Mouse (Mus musculus): ENCODE measurements at regions not wholly inside any gene's neighbourhood (a gene's known extent, or its start where the extent isn't known, plus 50 kb on each side); places are given as distances from the start of the nearest gene placed in this dataset.

DNA sequence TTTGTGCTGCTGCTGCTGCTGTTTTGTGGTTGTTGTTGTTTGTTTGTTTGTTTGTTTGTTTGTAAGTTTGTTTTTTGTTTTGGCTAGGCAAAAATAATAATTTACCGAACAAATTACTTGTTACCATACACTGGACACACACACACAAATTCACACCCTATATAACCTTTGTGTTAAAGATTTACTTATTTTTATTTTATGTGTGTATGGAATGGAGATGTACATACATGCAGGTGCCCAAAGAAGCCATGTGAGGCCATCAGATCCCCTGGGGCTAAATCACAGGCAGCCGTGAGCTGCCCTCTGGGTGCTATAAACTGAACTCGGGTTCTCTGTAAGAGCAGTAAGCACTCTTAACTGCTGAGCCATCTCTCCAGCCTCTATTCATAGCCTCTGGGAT lies 56.0 kb downstream of the Pttg1 start:
- intact Hi-C loops (cut with DNase I): no loop called here
- DNase-seq (ENCODE audit: low spot score): no peak

DNA sequence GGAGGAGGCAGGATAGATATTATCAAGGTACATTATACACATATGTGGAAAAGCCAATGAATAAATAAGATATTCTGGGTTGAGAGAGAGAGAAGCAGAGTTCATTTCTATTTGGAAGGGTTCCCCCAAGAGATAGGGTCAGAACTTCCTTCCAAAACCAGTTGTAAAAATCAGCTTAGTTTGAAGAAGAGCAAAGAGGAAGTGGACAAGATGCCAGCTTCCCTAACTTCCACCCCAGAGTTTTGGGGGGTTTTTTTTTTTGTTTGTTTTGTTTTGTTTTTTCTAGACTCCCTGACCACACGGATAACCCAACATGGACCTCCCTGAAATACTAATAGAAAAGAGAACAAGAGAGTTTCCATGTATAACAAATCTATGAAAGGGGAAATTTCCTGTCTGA lies 57.7 kb downstream of the Pttg1 start:
- intact Hi-C loops (cut with DNase I): no loop called here
- no peak for DNase-seq (ENCODE audit: low spot score)

DNA sequence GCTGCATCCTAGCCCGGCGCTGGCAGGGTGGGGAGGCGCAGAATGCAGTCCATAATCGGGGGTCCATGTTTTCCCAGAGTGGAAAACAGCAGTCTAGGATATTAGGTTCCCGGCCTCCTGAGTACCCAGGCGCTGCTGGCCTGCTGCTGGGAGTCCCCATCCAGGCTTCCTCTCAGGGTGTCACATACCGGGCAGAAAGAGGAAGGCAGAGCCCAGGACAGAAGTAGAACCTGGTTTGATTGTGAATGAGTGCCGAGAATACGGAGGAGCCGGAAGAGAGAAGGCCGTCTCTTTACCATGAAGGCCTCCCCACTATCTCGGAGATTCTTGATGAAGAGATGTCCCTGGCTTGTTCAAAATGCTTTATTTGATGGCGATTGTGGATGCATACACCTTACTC lies 64.2 kb downstream of the Pttg1 start:
- DNase-seq (ENCODE audit: low spot score): no peak

DNA sequence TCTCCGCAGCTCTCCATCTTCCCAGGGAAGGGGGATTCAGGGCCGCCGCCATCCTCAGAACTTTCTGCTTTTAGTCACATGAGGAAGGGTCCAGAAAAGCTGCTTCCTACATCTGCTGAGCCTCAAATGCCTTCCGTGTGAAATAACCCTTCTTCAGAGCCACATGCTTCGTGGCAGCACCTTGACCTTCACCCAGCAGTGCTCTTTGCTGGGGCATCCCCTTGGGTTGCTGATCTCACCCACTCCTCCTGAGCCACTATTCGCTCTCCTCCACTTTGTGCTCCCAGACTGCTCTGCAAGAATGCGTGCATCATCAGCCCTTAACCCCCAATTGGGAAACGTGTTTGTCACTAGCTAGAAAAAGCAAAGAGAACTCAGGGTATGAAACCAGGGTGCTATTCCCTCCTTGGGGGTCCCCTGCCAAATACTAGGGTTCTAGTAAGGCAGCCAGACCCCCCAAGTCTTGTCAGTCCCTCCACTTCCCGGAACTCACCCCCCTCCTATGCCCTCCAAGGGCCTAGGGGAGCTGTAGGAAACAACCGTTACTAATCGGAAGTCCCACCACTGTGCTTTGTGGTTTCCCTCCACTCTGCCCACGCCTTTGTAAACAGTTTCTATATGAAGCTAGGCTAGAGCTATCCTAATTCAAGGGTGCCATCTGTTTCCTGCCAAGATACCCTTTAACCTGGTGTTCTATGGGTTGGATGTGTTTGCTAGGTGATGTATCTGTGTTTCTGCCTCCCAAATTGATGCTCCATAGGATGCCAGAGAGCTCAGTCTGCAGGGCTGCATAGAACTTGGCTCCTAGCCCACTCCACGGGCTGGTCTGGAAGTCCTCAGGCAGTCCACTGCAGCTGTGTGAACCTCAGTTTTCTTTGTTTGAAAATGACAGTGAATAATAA lies 67.4 kb downstream of the Pttg1 start:
- intact Hi-C loops (cut with DNase I): no loop called here
- DNase-seq (ENCODE audit: low spot score): no peak

More for the DNA sequence above, 64.2 kb downstream of the Pttg1 start:
- intact Hi-C loops (cut with DNase I): no loop called here

DNA sequence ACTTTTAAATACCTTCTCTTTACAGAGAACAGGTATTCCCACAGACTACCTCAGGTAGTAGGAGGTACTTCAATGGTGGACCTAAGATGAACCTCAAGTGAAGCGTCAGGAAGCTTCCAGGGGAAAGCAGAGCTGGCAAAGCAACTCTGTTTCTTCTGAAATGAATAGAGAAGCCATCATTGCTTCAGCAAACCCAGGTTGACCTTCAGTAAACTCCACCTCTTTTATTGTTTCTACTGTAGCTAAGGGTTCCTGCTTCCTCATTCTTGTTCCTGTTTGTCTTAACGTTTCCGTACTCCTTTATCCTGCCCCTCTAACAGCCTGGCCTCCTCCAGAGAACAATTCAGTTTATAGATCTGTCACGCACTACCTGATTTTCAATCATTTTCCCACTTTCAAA lies 72.4 kb downstream of the Pttg1 start:
- intact Hi-C loops (cut with DNase I): no loop called here
- no peak for DNase-seq (ENCODE audit: low spot score)

DNA sequence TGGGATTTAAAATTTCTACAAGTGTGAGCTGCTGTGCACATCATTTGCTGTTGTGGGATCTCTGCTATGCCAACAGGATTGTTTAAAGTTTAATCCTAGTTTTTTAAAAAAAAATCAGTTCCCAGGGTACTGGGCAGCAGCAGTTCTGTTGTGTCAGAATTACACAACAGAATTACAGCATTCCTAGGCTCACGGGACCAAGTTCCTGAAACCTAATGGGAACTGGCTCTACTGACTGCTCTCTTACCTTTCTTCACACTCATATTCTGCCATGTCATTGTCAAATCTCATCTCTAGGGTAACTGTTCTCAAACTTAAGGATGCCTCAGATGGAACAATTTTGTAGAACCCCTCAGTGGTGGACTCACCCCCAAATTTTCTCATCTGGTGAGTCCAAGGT lies 73.0 kb downstream of the Pttg1 start:
- intact Hi-C loops (cut with DNase I): no loop called here
- no peak for DNase-seq (ENCODE audit: low spot score)

DNA sequence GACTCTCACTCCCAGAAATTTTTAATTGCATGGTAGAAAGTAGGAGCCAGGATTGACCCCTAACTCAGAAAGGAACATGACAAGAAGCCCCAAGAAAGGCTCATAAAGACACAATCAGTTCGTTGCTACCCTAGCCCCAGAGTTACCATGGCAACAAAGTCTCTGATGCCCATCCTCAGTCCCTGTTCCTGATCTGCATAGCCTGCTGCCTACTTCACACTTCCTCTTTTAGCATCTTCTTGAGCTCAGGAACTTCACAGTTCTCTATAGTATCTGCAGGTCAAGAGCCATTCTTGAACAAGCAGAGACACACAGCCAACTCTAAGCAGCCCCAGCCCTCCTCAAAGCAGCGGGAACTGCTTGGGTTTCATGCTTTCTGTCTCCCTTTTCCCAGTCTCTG lies 74.2 kb downstream of the Pttg1 start:
- DNase-seq (ENCODE audit: low spot score): no peak
- intact Hi-C loops (cut with DNase I): no loop called here

DNA sequence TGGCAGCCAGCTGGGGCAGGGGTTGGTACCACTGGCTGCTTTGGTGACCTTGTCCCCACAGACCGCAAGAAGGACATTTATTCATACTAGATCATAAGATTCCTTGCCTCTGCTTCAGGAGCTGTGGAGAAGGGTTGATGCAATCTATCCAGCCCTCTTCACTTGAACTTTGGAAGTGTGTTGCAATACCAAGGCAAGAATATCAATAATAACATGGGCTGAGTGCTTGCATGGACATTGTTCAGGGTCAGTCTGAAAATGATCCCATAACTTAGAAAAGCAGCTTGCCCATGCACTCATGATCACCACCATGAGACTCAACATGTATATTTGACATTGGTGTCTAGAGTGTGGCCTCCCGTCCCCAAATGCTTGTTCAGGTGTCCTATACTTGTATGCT lies 74.7 kb downstream of the Pttg1 start:
- DNase-seq (ENCODE audit: low spot score): no peak
- intact Hi-C loops (cut with DNase I): no loop called here

DNA sequence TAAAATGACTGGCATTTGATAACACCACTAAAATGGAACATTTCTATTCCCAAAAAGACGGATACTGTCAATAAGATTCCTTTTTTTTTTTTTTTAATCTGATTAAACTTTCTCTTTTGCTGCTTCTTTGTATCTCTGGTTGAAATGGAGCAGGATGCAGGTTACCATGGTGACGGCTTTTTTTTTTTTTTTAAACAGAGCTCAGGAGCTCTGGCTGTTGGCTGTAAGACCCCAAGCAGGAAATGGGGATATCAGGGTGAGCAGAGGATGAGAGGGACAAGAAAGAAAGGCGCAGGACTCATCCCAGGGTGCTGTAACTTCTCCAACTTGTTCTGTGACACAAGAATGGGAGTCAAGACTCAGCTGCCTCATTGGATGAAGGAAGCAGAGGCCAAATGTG lies 75.8 kb downstream of the Pttg1 start:
- intact Hi-C loops (cut with DNase I): no loop called here
- DNase-seq (ENCODE audit: low spot score): no peak

DNA sequence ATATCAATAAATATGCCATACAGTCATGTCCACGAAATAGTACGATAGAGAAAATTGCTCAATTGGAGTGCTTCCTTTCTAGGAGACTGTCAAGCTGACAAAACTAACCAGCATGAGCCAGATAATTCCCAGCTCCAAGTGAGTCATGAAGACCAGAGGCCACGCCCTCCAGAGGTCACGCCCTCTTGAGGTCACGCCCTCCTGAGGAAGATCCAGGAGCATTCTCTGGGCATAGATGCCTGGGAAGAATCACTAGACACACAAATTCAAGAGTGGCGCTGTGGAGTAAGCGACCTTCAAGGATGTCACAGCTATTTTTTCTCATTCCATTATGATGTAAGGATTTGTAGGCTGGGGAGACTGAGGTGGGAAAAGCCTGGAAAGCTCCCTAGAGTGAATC lies 76.5 kb downstream of the Pttg1 start:
- intact Hi-C loops (cut with DNase I): loop anchor here (5.0 kb wide), 1 partner anchor 77 kb away; no protein-coding TSS in a partner anchor
- DNase-seq (ENCODE audit: low spot score): peak; percentile 7

DNA sequence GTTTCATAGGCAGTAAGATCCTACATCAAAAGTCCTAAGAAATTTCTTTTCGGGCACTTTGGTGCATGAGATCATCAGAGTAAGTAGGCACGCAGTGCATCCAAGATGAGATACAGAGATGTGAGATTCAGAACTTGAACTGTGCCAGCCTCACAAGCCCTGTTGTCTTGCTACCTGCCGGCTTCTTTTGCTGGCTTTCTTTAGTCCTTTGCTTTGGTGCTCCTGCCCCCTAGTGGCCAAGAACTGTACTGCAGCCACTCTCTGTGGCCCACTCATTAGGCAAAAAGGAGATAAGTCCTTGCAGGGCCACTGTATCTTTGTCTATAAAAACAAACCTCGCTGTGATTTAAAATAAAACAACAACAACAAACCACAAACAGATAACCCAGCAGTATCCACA lies 77.5 kb downstream of the Pttg1 start:
- intact Hi-C loops (cut with DNase I): loop anchor here (1.0 to 5.0 kb wide), 3 partner anchors 76 to 349 kb away; no protein-coding TSS in a partner anchor
- DNase-seq (ENCODE audit: low spot score): peak; percentile 22

DNA sequence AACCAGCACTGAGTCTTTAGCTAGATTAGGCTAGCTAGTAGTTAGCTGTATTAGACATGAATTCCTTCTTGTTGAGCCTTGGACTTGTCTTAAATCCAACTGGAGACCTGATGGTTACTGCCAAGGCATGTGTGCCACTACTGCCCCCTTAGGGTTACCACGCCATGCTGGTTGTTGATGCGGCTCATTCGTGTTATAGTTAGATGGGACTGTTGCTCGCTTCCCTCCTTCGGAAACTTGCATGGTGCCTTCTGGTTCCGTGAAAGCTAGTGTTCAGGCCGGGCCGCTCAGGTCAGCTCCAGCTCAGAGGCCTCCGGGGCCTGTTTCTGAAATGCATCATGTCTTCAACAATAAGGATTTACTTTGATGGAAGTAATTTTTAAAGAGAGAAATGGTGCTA lies 79.6 kb downstream of the Pttg1 start:
- DNase-seq (ENCODE audit: low spot score): no peak
- intact Hi-C loops (cut with DNase I): loop anchor here (5.0 kb wide), 1 partner anchor 74 kb away; no protein-coding TSS in a partner anchor

DNA sequence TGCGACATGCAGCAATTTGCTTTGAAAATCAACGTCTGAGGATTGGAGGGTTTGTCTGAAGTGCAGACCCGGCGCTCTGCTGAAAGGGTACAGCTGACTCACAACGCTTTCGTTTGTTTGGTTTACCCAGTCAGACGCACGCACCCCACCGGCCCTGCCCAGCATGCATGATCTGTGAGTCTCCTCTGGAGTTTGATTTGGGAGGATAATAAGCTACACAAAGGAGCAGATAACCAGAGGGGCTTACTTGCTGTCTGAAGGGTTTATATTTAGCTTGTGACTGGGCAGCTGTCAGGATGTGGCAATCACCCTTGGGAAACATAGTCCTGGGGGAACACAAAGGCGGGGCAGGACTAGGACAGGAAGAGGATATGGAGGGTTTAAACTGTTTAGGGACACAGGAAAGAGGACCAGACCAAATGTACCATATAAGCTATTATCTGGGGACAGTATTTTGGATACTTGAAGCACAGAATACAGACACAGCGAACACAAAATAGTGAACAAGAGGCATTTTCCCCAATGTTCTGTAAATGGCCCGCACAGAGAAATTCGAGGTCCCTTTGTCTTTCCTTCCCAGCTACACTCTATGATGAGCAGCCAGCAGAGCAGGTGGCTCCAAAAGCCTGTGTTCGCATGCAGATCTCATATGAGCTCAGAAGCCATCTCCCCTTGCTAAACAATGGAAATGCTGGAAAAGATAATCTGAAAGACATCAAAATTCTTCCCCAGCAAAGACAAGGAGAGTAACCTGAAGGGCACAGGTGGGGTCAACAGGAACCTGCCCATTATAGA lies 81.1 kb downstream of the Pttg1 start:
- intact Hi-C loops (cut with DNase I): loop anchor here (5.0 kb wide), 1 partner anchor 73 kb away; no protein-coding TSS in a partner anchor
- DNase-seq (ENCODE audit: low spot score): no peak

DNA sequence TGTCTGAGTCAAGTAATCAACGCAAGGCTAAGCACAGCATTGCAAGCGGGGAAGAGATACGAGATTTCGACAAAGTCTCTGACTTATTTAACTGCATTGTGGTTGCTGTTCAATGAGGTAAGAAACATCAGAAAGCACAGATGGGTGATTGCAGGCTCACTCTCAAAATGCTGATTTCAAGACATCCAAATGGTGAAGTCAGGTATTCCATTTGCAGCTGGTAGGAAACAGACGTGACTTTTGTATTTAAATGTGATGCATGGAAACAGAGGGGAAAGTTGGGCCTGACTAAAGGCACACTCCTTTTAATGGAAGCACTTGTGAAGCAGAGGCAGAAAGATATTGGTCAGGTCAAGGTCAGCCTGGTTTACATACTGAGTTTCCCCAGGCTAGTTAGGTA lies 82.5 kb downstream of the Pttg1 start:
- no peak for DNase-seq (ENCODE audit: low spot score)
- intact Hi-C loops (cut with DNase I): no loop called here

DNA sequence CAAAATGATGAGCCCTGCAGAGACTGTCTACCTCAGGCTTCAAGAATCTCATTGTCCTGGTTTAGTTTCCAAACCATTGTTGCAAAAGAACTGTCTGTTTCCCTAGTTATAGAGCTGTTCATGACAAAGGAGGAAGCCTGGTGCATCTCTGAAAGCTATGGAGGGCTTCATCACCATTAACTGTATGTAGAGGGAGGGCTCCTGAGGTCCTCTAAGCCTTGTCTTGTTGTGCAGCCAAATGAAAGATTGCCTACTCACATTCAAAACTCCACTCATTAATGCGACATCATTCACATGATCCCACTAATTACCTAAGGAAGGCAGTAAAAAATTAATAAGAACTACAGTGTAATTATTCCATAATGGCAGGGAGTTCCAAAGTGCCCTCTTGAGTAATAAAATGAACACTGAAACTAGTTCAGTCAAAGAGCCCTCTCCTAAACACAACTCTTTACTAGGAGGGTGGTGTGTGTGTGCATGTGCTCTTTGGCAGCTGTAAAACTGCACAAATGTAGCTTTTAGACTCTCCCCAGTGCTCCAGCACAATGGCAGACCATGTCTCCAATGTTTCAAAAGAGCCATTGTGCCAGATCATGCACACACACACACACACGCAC lies 87.6 kb downstream of the Pttg1 start:
- DNase-seq (ENCODE audit: low spot score): no peak
- intact Hi-C loops (cut with DNase I): no loop called here

DNA sequence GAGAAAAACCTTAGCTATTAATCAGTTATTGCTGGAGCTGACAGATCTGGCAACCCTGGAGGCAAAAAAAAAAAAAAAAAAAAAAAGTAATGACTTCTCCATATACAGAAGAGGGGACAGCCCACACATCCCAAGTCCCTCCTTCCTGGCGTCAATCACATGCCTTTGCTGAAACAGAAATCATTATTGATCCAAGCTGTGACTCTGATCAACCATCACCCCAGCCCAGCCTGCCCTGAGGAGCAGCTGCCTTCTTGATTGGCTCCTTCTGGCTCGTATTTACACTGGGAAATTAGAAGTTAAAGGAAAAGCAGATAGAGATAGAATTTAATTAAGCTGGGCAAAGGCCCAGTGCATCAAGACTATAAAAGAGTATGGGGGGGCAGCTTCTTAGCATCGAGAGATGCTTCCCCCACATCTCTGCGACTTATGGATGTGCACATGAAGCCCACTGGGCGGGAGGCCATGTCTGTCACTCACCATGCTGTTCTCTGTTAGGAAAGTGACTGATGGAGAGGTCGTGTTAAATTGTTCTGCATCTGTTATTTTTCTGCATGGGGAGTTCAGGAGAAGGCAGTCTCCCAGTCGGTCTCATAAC lies 90.3 kb downstream of the Pttg1 start:
- intact Hi-C loops (cut with DNase I): no loop called here
- DNase-seq (ENCODE audit: low spot score): no peak

DNA sequence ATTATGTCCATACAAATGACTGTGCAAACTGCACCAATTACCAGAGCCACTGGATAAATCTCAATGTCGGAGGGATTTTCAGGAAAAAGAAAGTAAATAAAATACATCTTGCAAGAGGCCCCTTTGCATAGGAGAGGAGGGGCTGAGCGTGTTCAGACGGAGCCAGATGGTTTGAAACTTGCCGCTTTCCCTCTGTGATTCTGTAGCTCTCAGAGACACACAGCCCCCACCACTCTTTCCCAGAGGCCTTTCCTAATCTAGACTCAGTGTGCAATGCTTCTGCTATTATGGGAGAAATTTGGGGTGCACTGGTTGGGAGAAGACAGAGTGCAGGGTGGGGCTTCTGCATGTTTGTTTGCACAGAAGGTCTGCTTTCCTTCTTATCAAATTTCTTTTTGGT lies 92.5 kb downstream of the Pttg1 start:
- no peak for DNase-seq (ENCODE audit: low spot score)
- intact Hi-C loops (cut with DNase I): no loop called here

DNA sequence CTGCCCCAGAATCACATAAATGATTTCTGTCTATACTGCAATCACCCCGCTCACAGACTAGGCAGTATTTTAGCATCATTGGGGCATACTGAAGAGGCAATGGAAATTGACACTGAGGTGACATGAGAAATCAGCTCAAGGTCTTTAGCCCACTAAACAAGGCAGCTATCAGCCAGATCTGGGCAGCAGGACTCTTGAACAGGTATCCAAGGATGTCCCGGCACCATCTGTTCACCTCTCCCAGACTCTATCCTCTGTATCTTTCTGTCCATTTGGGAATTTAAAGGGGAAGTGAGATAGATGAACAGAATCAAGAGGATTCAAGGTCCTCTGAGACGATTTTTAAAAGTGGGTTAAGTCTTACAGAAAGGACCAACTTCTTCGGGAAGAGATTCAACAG lies 112.1 kb downstream of the Pttg1 start:
- intact Hi-C loops (cut with DNase I): no loop called here
- no peak for DNase-seq (ENCODE audit: low spot score)

Data from heart, postnatal 25 days (tissue).